Mouse (Mus musculus): Measurements from ENCODE around the gene Glod4. TPM values are rescaled to one million over a fixed set of nuclear protein-coding genes. Genes with fewer than 3 reads are reported as not detected.

Gene Glod4
- polyA plus RNA-seq, 1 experiment from 2014 or later, result 138 TPM

GRCm38 (mm10) chr11:76153236-76153951 is 90.1 kb downstream of the Glod4 start:
- Histone ChIP-seq H3K9ac (no peak overlapping the region), H3K4me1 (replicated peaks) (no peaks in the 10 kb centered on the region), H3K36me3 (peaks cover 5% of the 10 kb centered on the region; the same call in 1 of the 2 replicates), H3K4me2 (replicated peaks) (no peak overlapping the region), H3K27ac (no peak overlapping the region), H3K4me3 (replicated peaks) (no peak overlapping the region), H3K27me3 (replicated peaks) (no peaks in the 10 kb centered on the region), H3K9me3 (no peaks in the 10 kb centered on the region)
- WGBS, result 79% methylated on average over 5 of the region's 5 CpGs
- ATAC-seq, result no peak

GRCm38 (mm10) chr11:76150980-76151379 is 92.5 kb downstream of the Glod4 start:
- Histone ChIP-seq H3K27me3 (replicated peaks) (no peaks in the 10 kb centered on the region), H3K4me3 (replicated peaks) (no peak overlapping the region), H3K36me3 (peaks cover 5% of the 10 kb centered on the region; the same call in 1 of the 2 replicates), H3K9ac (no peak overlapping the region), H3K27ac (no peak overlapping the region), H3K4me2 (replicated peaks) (no peak overlapping the region), H3K4me1 (replicated peaks) (peaks cover 5% of the 10 kb centered on the region), H3K9me3 (no peaks in the 10 kb centered on the region)
- no peak for ATAC-seq
- WGBS, result 53% methylated on average over 4 of the region's 4 CpGs

- ATAC-seq, result peak; percentile 56; the same call in 1 of the 2 replicates
- WGBS, result 45% methylated on average over 8 of the region's 8 CpGs
- no peaks in the 10 kb centered on the region for H3K27me3 ChIP-seq (replicated peaks)
- H3K4me1 ChIP-seq (replicated peaks), result peaks cover 12% of the 10 kb centered on the region
- no peaks in the 10 kb centered on the region for H3K9me3 ChIP-seq
- no peak overlapping the region; the same call in 1 of the 2 replicates for H3K4me2 ChIP-seq (replicated peaks)
- H3K9ac ChIP-seq, result no peak overlapping the region
- no peaks in the 10 kb centered on the region for H3K36me3 ChIP-seq
- peak overlapping the region; percentile 66 for H3K27ac ChIP-seq
- no peak overlapping the region for H3K4me3 ChIP-seq (replicated peaks)
Measured at GRCm38 (mm10) chr11:76148055-76149008, 95.2 kb downstream of the Glod4 start.

- H3K36me3 ChIP-seq, result 0 out of 2 replicates have a peak, but pooled peaks cover 2% of the 10 kb centered on the region
- H3K9ac ChIP-seq, result no peak overlapping the region
- no peaks in the 10 kb centered on the region for H3K9me3 ChIP-seq
- H3K27ac ChIP-seq, result peak overlapping the region; percentile 18; the same call in 1 of the 2 replicates
- peaks cover 12% of the 10 kb centered on the region for H3K4me1 ChIP-seq (replicated peaks)
- 67% methylated on average over 8 of the region's 8 CpGs for WGBS
- no peak overlapping the region for H3K4me3 ChIP-seq (replicated peaks)
- H3K4me2 ChIP-seq (replicated peaks), result no peak overlapping the region
- peak; percentile 53 for ATAC-seq
- H3K27me3 ChIP-seq (replicated peaks), result no peaks in the 10 kb centered on the region
Measured at GRCm38 (mm10) chr11:76146187-76147010, 97.1 kb downstream of the Glod4 start.

GRCm38 (mm10) chr11:76145169-76145568 is 98.4 kb downstream of the Glod4 start:
- 0 out of 2 replicates have a peak, but pooled peaks cover 2% of the 10 kb centered on the region for H3K36me3 ChIP-seq
- peaks cover 12% of the 10 kb centered on the region for H3K4me1 ChIP-seq (replicated peaks)
- H3K4me2 ChIP-seq (replicated peaks), result no peak overlapping the region
- H3K9ac ChIP-seq, result no peak overlapping the region
- no peaks in the 10 kb centered on the region for H3K9me3 ChIP-seq
- H3K27ac ChIP-seq, result no peak overlapping the region
- no peaks in the 10 kb centered on the region for H3K27me3 ChIP-seq (replicated peaks)
- 86% methylated on average over 1 of the region's 1 CpGs for WGBS
- ATAC-seq, result peak; percentile 50
- H3K4me3 ChIP-seq (replicated peaks), result no peak overlapping the region

GRCm38 (mm10) chr11:76144386-76144785 is 99.1 kb downstream of the Glod4 start:
- 85% methylated on average over 8 of the region's 8 CpGs for WGBS
- Histone ChIP-seq H3K36me3 (0 out of 2 replicates have a peak, but pooled peaks cover 2% of the 10 kb centered on the region), H3K4me2 (replicated peaks) (no peak overlapping the region), H3K27me3 (replicated peaks) (no peaks in the 10 kb centered on the region), H3K4me1 (replicated peaks) (peaks cover 12% of the 10 kb centered on the region), H3K9ac (no peak overlapping the region), H3K27ac (no peak overlapping the region), H3K9me3 (no peaks in the 10 kb centered on the region), H3K4me3 (replicated peaks) (no peak overlapping the region)
- ATAC-seq, result no peak

- no peak overlapping the region for H3K9ac ChIP-seq
- no peaks in the 10 kb centered on the region for H3K27me3 ChIP-seq (replicated peaks)
- no peak overlapping the region for H3K4me2 ChIP-seq (replicated peaks)
- H3K9me3 ChIP-seq, result no peaks in the 10 kb centered on the region
- H3K36me3 ChIP-seq, result peaks cover 14% of the 10 kb centered on the region; the same call in 1 of the 2 replicates
- WGBS, result 84% methylated on average over 3 of the region's 3 CpGs
- no peak overlapping the region for H3K4me3 ChIP-seq (replicated peaks)
- ATAC-seq, result no peak
- H3K4me1 ChIP-seq (replicated peaks), result no peaks in the 10 kb centered on the region
- H3K27ac ChIP-seq, result no peak overlapping the region
Measured at GRCm38 (mm10) chr11:76137996-76138395, 105.5 kb downstream of the Glod4 start.

- Histone ChIP-seq H3K4me2 (replicated peaks) (no peak overlapping the region), H3K36me3 (peaks cover 12% of the 10 kb centered on the region; the same call in 1 of the 2 replicates), H3K27ac (no peak overlapping the region), H3K9me3 (no peaks in the 10 kb centered on the region), H3K9ac (no peak overlapping the region), H3K4me3 (replicated peaks) (no peak overlapping the region), H3K4me1 (replicated peaks) (no peaks in the 10 kb centered on the region), H3K27me3 (replicated peaks) (no peaks in the 10 kb centered on the region)
- ATAC-seq, result no peak
- WGBS, result 83% methylated on average over 7 of the region's 7 CpGs
Measured at GRCm38 (mm10) chr11:76135641-76136437, 107.7 kb downstream of the Glod4 start.

GRCm38 (mm10) chr11:76130859-76131258 is 112.7 kb downstream of the Glod4 start:
- H3K27me3 ChIP-seq (replicated peaks), result no peaks in the 10 kb centered on the region
- no peak for ATAC-seq
- no peaks in the 10 kb centered on the region for H3K4me1 ChIP-seq (replicated peaks)
- H3K9me3 ChIP-seq, result no peaks in the 10 kb centered on the region
- no peak overlapping the region for H3K4me3 ChIP-seq (replicated peaks)
- H3K27ac ChIP-seq, result peak overlapping the region; percentile 40; the same call in 1 of the 2 replicates
- H3K9ac ChIP-seq, result no peak overlapping the region
- no peak overlapping the region for H3K4me2 ChIP-seq (replicated peaks)
- 78% methylated on average over 5 of the region's 5 CpGs for WGBS
- H3K36me3 ChIP-seq, result peaks cover 10% of the 10 kb centered on the region; the same call in 1 of the 2 replicates

- H3K27ac ChIP-seq, result peak overlapping the region; percentile 69
- H3K9ac ChIP-seq, result no peak overlapping the region
- H3K27me3 ChIP-seq (replicated peaks), result no peaks in the 10 kb centered on the region
- H3K4me1 ChIP-seq (replicated peaks), result peaks cover 15% of the 10 kb centered on the region
- WGBS, result 29% methylated on average over 8 of the region's 8 CpGs
- H3K4me3 ChIP-seq (replicated peaks), result no peak overlapping the region
- peak; percentile 47 for ATAC-seq
- no peaks in the 10 kb centered on the region for H3K9me3 ChIP-seq
- no peaks in the 10 kb centered on the region; the same call in 1 of the 2 replicates for H3K36me3 ChIP-seq
- peak overlapping the region; percentile 20; the same call in 1 of the 2 replicates for H3K4me2 ChIP-seq (replicated peaks)
Measured at GRCm38 (mm10) chr11:76125386-76125785, 118.1 kb downstream of the Glod4 start.

GRCm38 (mm10) chr11:76123517-76123916 is 120.0 kb downstream of the Glod4 start:
- H3K4me2 ChIP-seq (replicated peaks), result no peak overlapping the region
- ATAC-seq, result no peak
- peaks cover 16% of the 10 kb centered on the region for H3K4me1 ChIP-seq (replicated peaks)
- H3K27me3 ChIP-seq (replicated peaks), result no peaks in the 10 kb centered on the region
- no peaks in the 10 kb centered on the region for H3K9me3 ChIP-seq
- peaks cover 3% of the 10 kb centered on the region; the same call in 1 of the 2 replicates for H3K36me3 ChIP-seq
- H3K9ac ChIP-seq, result no peak overlapping the region
- 88% methylated on average over 1 of the region's 1 CpGs for WGBS
- no peak overlapping the region for H3K27ac ChIP-seq
- no peak overlapping the region for H3K4me3 ChIP-seq (replicated peaks)
